Mouse (Mus musculus) thymus, adult 2 months (tissue): ENCODE data around the gene 2810459M11Rik. TPM values are rescaled to one million over a fixed set of nuclear protein-coding genes. Genes with fewer than 3 reads are reported as not detected.
A peak's percentile ranks its signal among the peaks of the same experiment; 100 is the strongest.

Source experiments
- DNase-seq: peaks from one replicate; pipeline ENCODE4 v3.0.0; 2021
- H3K27ac ChIP-seq: fragments of 200-500 bp; 2 replicates; pipeline ENCODE4 v1.5.1; 2012; ENCODE audit warnings: low read length, control low read depth; ENCODE audit not compliant: control insufficient read depth, insufficient read depth
- H3K27me3 ChIP-seq: fragments of 200-500 bp; 2 replicates; pipeline ENCODE4 v1.6.1; 2012; ENCODE audit warnings: mild to moderate bottlenecking, low read length, moderate library complexity, mixed read lengths; ENCODE audit not compliant: control insufficient read depth, insufficient read depth
- H3K36me3 ChIP-seq: fragments of 200-500 bp; 2 replicates; pipeline ENCODE4 v1.6.1; 2012; ENCODE audit warnings: mild to moderate bottlenecking, low read length, moderate library complexity; ENCODE audit not compliant: control insufficient read depth, insufficient read depth
- H3K4me1 ChIP-seq: fragments of 200-500 bp; replicated peaks from 2 replicates; pipeline ENCODE4 v1.6.1; 2012; ENCODE audit warnings: low read length; ENCODE audit not compliant: control insufficient read depth, insufficient read depth
- H3K4me3 ChIP-seq: fragments of 200-500 bp; 2 replicates; pipeline ENCODE4 v1.5.1; 2012; ENCODE audit warnings: mild to moderate bottlenecking, low read length, control low read depth, moderate library complexity; ENCODE audit not compliant: control insufficient read depth, insufficient read depth
- CTCF ChIP-seq: fragments of 200-500 bp; IDR thresholded peaks from 2 replicates; pipeline ENCODE4 v1.5.1; 2012; ENCODE audit warnings: mild to moderate bottlenecking, control low read depth, low read length, moderate library complexity, borderline replicate concordance; ENCODE audit not compliant: control insufficient read depth, poor library complexity, insufficient read depth; ENCODE audit errors: extremely low read depth
- POLR2A ChIP-seq: fragments of 200-500 bp; IDR thresholded peaks from 2 replicates; pipeline ENCODE4 v1.6.1; 2012; ENCODE audit warnings: mild to moderate bottlenecking, low read length, control low read depth, moderate library complexity; ENCODE audit not compliant: control insufficient read depth, poor library complexity, insufficient read depth; ENCODE audit errors: extremely low read depth
- WGBS: fragments of 180-500 bp; shearing (Covaris S2); methylation state at CpG from one replicate; pipeline ENCODE4 v1.1.7; 2018; 5-methylcytosine and 5-hydroxymethylcytosine counted together
- polyA plus RNA-seq: library from polyadenylated mRNA; depleted of rRNA; stranded (reverse); fragments of >200 nt; gene quantifications from 2 replicates; pipeline ENCODE4 v1.2.3, GENCODE M21; 2012; rRNA removed

Gene 2810459M11Rik
- polyA plus RNA-seq: 0.13 and 0.34 TPM in 2 replicates

DNA sequence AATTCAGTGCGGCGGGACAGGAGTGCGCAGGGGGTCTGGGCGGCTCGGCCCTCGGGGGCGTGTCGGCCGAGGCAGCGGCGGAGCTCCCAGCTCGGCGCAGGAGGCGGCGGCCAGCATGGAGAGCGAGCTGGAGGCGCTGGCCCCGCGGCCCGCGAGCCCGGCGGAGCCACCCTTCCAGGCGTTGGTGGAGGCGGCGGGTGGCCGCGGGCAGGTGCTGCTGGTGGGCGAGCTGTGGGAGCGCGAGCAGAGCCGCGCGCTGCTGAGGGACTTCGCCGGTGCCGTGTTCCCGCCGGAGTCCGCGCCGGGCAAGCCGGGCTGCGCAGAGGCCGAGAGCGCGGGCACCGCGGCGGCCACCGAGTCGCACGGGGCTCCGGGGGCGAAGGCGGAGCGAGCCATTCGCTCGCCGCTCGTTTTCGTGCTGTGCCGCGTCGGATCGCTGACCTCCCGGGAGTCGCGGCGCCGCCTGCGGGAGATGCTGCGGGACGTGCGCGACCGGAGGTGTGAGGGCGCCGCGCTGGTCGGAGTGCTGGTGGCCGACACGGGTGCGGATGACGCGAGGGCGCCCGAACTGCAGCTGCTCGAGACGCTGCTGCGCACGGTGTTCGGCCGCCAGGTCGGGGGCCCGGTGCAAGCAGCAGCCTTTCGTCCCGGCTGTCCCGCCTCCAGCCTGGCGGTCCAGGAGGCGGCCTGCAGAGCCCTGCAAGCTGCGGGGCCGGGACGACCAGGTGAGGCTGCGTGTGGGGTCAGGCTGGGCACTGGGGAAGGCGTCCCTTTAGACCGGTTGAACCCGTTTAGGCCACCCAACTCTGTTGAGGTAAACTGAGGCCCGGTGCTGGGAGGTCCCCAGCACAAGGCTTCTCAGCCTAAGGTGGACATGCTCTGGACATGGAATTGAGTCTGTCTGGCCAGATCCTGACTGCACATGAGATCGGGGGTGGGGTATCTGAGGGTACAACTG is at the start of gene 2810459M11Rik:
2810459M11Rik (plus strand) TSS at position 16 of the 958 bp plus-strand sequence.
- H3K4me3 ChIP-seq: peak within 1 kb of the TSS; percentile 35
- peaks cover 24% of the 10 kb centered on the region for H3K4me1 ChIP-seq
- no peak for DNase-seq
- TF ChIP-seq CTCF (no peak), POLR2A (no peak)
- 2% methylated on average over 110 of the region's 110 CpGs for WGBS
- no peak within 1 kb of the TSS for H3K27ac ChIP-seq
- no peaks in the 10 kb centered on the region for H3K36me3 ChIP-seq
- H3K27me3 ChIP-seq: peaks cover 10% of the 10 kb centered on the region

- TF ChIP-seq CTCF: no peak
- no peak for TF ChIP-seq POLR2A
- no peaks in the 10 kb centered on the region for H3K27me3 ChIP-seq
- H3K4me1 ChIP-seq: peaks cover 4% of the 10 kb centered on the region; the same call in 1 of the 2 replicates
- WGBS: 100% methylated on average over 1 of the region's 1 CpGs
- H3K36me3 ChIP-seq: no peaks in the 10 kb centered on the region
- DNase-seq: no peak
- no peak overlapping the region for H3K27ac ChIP-seq
- H3K4me3 ChIP-seq: no peak overlapping the region
Measured at GRCm38 (mm10) chr1:85997221-85997620, 48.4 kb upstream of the 2810459M11Rik start.

DNA sequence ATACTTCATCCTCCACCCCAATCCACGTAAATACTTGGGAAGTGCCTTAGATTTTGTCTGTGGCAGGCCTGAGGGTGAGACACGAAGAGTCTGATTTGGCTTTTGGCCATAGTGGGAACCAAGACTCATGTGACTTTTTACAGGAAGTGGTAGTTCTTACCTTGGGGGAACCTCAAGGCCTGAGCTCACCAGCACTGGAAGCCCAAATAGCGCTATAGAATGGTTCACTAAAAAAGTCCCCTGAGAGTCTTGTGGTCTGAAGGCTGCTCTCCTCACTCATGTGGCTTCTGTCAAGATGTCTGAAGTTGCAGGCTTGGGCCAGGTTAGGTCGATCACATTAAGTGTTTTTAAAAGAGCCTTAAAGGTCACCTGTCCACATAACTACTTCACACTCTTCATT is 47.7 kb upstream of the 2810459M11Rik start:
- Histone ChIP-seq H3K27ac (no peak overlapping the region), H3K4me3 (no peak overlapping the region), H3K36me3 (no peaks in the 10 kb centered on the region), H3K27me3 (no peaks in the 10 kb centered on the region), H3K4me1 (peaks cover 4% of the 10 kb centered on the region; the same call in 1 of the 2 replicates)
- WGBS: 28% methylated on average over 4 of the region's 4 CpGs
- DNase-seq: no peak
- TF ChIP-seq CTCF (no peak), POLR2A (no peak)

DNA sequence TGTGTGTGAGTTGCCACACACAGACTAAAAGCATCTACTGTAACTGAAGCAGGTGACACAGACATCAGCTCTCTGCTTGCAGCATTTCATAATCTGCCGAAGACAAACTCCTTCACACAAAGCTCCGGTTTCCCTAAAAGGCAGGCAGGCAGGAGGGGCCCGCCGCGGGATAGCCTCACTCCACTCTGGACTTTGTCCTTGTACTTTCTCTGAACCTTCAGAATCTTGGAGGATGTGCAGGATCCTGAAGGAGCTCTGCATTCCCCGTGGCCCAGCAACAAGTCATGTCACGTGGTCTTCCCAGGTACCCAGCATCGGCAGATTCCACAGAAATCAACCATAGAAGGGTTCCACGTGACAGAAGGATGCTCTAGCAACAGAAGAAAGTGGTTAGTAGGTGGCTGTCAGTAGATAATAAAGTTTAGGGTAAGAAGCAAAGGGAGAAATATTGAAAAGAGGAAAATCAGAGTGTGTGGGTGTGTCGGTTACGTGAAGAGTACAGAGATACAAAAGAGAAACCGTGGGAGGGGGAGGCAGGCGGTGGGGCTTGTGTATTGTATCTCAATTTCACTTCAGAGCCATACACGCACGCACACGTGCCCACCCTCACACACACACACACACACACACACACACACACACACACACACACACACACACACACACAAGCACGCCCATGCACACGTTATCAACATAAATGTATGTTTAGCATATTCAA is 45.7 kb upstream of the 2810459M11Rik start:
- no peak overlapping the region for H3K4me3 ChIP-seq
- no peaks in the 10 kb centered on the region for H3K36me3 ChIP-seq
- no peak for DNase-seq
- WGBS: 92% methylated on average over 18 of the region's 18 CpGs
- H3K4me1 ChIP-seq: peaks cover 4% of the 10 kb centered on the region; the same call in 1 of the 2 replicates
- H3K27me3 ChIP-seq: no peaks in the 10 kb centered on the region
- no peak for TF ChIP-seq POLR2A
- TF ChIP-seq CTCF: no peak
- no peak overlapping the region for H3K27ac ChIP-seq

GRCm38 (mm10) chr1:86005540-86005939 is 40.1 kb upstream of the 2810459M11Rik start:
- TF ChIP-seq CTCF: no peak
- no peak for TF ChIP-seq POLR2A
- H3K27ac ChIP-seq: no peak overlapping the region
- H3K27me3 ChIP-seq: no peaks in the 10 kb centered on the region
- H3K4me1 ChIP-seq: peaks cover 13% of the 10 kb centered on the region
- no peaks in the 10 kb centered on the region for H3K36me3 ChIP-seq
- DNase-seq: no peak
- H3K4me3 ChIP-seq: no peak overlapping the region
- WGBS: 41% methylated on average over 10 of the region's 10 CpGs

DNA sequence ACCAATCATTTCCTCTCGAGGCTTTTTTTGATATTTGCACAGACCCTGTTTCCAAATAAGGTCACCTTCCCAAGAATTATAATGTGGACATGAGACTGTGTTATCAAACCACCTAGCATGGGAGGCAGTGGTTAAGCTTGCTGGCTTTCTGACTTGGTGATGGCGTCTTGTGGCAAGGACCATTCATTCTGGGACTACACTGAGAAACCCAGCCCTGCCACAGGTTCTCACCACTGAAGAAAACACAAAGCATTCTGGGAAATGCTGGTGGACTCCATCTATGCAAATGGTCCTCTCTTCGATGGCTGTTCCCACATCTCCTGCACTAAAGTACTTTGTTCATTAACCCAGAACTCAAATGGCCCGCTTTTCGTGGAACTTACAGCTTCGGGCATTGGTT is 39.6 kb upstream of the 2810459M11Rik start:
- H3K4me1 ChIP-seq: peaks cover 13% of the 10 kb centered on the region
- WGBS: 91% methylated on average over 6 of the region's 6 CpGs
- H3K4me3 ChIP-seq: no peak overlapping the region
- no peaks in the 10 kb centered on the region for H3K36me3 ChIP-seq
- no peak overlapping the region for H3K27ac ChIP-seq
- no peak for TF ChIP-seq CTCF
- no peak for TF ChIP-seq POLR2A
- no peak for DNase-seq
- H3K27me3 ChIP-seq: no peaks in the 10 kb centered on the region
